Mouse (Mus musculus) ovary, adult 10 weeks (tissue): ENCODE data around the gene Uri1. TPM values are rescaled to one million over a fixed set of nuclear protein-coding genes. Genes with fewer than 3 reads are reported as not detected.

Source experiments
- polyA plus RNA-seq: library from polyadenylated mRNA; stranded (reverse); fragments of 350-450 nt; fragmentation: Illumina TruSeq; extraction: RNeasy Lipid Tissue Mini Kit (QIAGEN cat#74804); gene quantifications from one replicate; pipeline ENCODE4 v1.2.3, GENCODE M21; 2014

Gene Uri1
- 201 TPM for polyA plus RNA-seq

GRCm38 (mm10) chr7:38023451-38023850 is at the start of gene Uri1:
Gene Uri1 (minus strand): TSS chr7:38023551.

Other genes starting within 250 kb of the Uri1 start
- gene Zfp536, start 249.9 kb downstream of the Uri1 start, polyA plus RNA-seq = 2.2 TPM
- 4.1 TPM for gene Ccne1, start 84.0 kb upstream of the Uri1 start, polyA plus RNA-seq
- gene 1600014C10Rik, start 159.7 kb upstream of the Uri1 start, polyA plus RNA-seq = 14.3 TPM
- 1.0 TPM for gene Plekhf1, start 204.5 kb upstream of the Uri1 start, polyA plus RNA-seq
- 31.3 TPM for gene Pop4, start 247.9 kb upstream of the Uri1 start, polyA plus RNA-seq